Mouse (Mus musculus): ENCODE results near the gene Chka.

Chka gene

GRCm38 (mm10) chr19:3916727-3917126 lies 65.2 kb downstream of the Chka start:
- no peak for DNase-seq (ENCODE audit: low read depth, low spot score)

GRCm38 (mm10) chr19:3919928-3920327 lies 68.4 kb downstream of the Chka start:
- no peak for DNase-seq (ENCODE audit: low read depth, low spot score)

GRCm38 (mm10) chr19:3922661-3923371 lies 71.2 kb downstream of the Chka start:
- no peak for DNase-seq (ENCODE audit: low read depth, low spot score)

- DNase-seq (ENCODE audit: low read depth, low spot score), result peak; percentile 37
These were observed 72.0 kb downstream of the Chka start for GRCm38 (mm10) chr19:3923586-3923985.

- no peak for DNase-seq (ENCODE audit: low read depth, low spot score)
These were observed 72.6 kb downstream of the Chka start for GRCm38 (mm10) chr19:3924190-3924589.

GRCm38 (mm10) chr19:3924868-3925267 lies 73.3 kb downstream of the Chka start:
- DNase-seq (ENCODE audit: low read depth, low spot score), result no peak

GRCm38 (mm10) chr19:3925859-3926258 lies 74.3 kb downstream of the Chka start:
- no peak for DNase-seq (ENCODE audit: low read depth, low spot score)

GRCm38 (mm10) chr19:3926279-3926678 lies 74.7 kb downstream of the Chka start:
- DNase-seq (ENCODE audit: low read depth, low spot score), result no peak

- no peak for DNase-seq (ENCODE audit: low read depth, low spot score)
These were observed 75.1 kb downstream of the Chka start for GRCm38 (mm10) chr19:3926685-3927084.

- DNase-seq (ENCODE audit: low read depth, low spot score), result no peak
These were observed 76.4 kb downstream of the Chka start for GRCm38 (mm10) chr19:3927989-3928388.

- no peak for DNase-seq (ENCODE audit: low read depth, low spot score)
These were observed 77.2 kb downstream of the Chka start for GRCm38 (mm10) chr19:3928779-3929178.

GRCm38 (mm10) chr19:3929211-3929941 lies 77.8 kb downstream of the Chka start, which contains the start of gene Aldh3b1:
Aldh3b1 (minus strand) TSS chr19:3929808.
- DNase-seq (ENCODE audit: low read depth, low spot score), result no peak

GRCm38 (mm10) chr19:3930262-3931057 lies 78.9 kb downstream of the Chka start:
- DNase-seq (ENCODE audit: low read depth, low spot score), result no peak

- DNase-seq (ENCODE audit: low read depth, low spot score), result no peak
These were observed 80.1 kb downstream of the Chka start for GRCm38 (mm10) chr19:3931716-3932115.

GRCm38 (mm10) chr19:3935032-3935895 lies 83.7 kb downstream of the Chka start, which contains the start of gene Unc93b1:
Unc93b1 (plus strand) TSS chr19:3935186.
- DNase-seq (ENCODE audit: low read depth, low spot score), result peak; percentile 71

- peak; percentile 25 for DNase-seq (ENCODE audit: low read depth, low spot score)
These were observed 84.6 kb downstream of the Chka start for GRCm38 (mm10) chr19:3935896-3936850.

GRCm38 (mm10) chr19:3942315-3942714 lies 90.7 kb downstream of the Chka start:
- DNase-seq (ENCODE audit: low read depth, low spot score), result no peak

GRCm38 (mm10) chr19:3942986-3943735 lies 91.6 kb downstream of the Chka start:
- DNase-seq (ENCODE audit: low read depth, low spot score), result no peak
